Mouse (Mus musculus) forebrain, embryonic 16.5 days (tissue): Measurements from ENCODE around the gene Metap1d. TPM values are rescaled to one million over a fixed set of nuclear protein-coding genes. Genes with fewer than 3 reads are reported as not detected.

Experiments used
- ATAC-seq: fragments of 200-750 bp; cut with Nextera tagmentation; 2 replicates; pipeline ENCODE4 v1.8.0; 2017; ENCODE audit warnings: mild to moderate bottlenecking, moderate library complexity
- H3K27ac ChIP-seq: fragments of 300-500 bp; sonication (generic); 2 replicates; pipeline ENCODE4 v1.5.1; 2014; ENCODE audit warnings: low read length, control low read depth
- H3K27me3 ChIP-seq: fragments of 300-500 bp; sonication (generic); replicated peaks from 2 replicates; pipeline ENCODE4 v1.6.1; 2014; ENCODE audit warnings: low read length; ENCODE audit not compliant: control insufficient read depth, insufficient read depth
- H3K36me3 ChIP-seq: fragments of 300-500 bp; sonication (generic); 2 replicates; pipeline ENCODE4 v1.6.1; 2014; ENCODE audit not compliant: control insufficient read depth, insufficient read depth
- H3K4me1 ChIP-seq: fragments of 300-500 bp; sonication (generic); replicated peaks from 2 replicates; pipeline ENCODE4 v1.6.1; 2014; ENCODE audit warnings: low read length; ENCODE audit not compliant: control insufficient read depth, insufficient read depth
- H3K4me2 ChIP-seq: fragments of 300-500 bp; sonication (generic); 2 replicates; pipeline ENCODE4 v1.6.1; 2014; ENCODE audit warnings: mild to moderate bottlenecking, low read length, control low read depth
- H3K4me3 ChIP-seq: fragments of 300-500 bp; sonication (generic); replicated peaks from 2 replicates; pipeline ENCODE4 v1.5.1; 2014; ENCODE audit warnings: mild to moderate bottlenecking, low read length, control low read depth
- H3K9ac ChIP-seq: fragments of 300-500 bp; sonication (generic); replicated peaks from 2 replicates; pipeline ENCODE4 v1.6.1; 2014; ENCODE audit warnings: low read depth, low read length, control low read depth
- H3K9me3 ChIP-seq: fragments of 300-500 bp; sonication (generic); 2 replicates; pipeline ENCODE4 v1.6.1; 2016; ENCODE audit warnings: low read length; ENCODE audit not compliant: control insufficient read depth
- WGBS: fragments of 180-500 bp; shearing (Covaris S2); extraction: QIAGEN DNeasy Blood & Tissue Kit; methylation state at CpG from one replicate; pipeline ENCODE4 v1.1.7; 2014; 5-methylcytosine and 5-hydroxymethylcytosine counted together
- polyA plus RNA-seq: library from polyadenylated mRNA; unstranded; fragments of >200 nt; fragmentation: Nextera tagmentation; extraction: Ambion mirVana; gene quantifications from 2 replicates; pipeline ENCODE4 v1.2.1, GENCODE M21; 2015

Gene Metap1d
- polyA plus RNA-seq, result 42.0 and 46.3 TPM in 2 replicates

DNA sequence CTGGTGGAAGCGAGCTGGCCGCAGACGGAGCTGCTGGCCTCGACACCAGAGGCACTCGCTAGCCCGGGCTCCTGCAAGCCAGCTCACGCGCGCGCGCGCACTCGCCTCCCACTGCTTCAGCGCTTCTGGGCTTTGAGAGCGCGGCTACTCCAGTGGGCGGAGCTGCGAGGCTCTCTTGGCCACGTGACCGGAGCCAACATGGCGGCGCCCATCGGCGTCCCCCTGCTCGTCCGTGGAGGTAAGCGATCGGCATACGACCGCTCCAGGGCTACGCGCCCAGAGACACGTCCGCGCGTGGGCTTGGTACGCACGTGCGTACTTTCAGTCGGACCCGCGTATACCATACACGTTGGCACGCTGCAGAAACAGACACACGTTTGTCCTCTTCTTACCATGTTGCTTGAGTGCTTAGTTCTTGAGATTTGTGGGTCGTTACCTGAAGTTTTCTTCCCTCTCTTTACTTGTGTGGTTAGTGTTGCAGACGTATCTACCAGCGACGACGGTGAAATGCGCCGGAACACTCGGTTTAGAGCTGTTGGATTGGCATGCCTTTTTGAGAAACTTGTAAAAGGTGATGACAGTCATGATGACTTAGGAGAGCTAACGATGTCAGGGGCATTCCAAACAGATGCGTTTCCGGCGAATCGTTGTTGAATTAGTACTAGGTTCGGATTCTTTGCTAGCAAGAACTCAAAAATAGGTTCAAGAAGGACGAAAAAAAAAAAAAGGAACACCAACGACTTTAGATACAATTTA, at the start of gene Metap1d:
Gene Metap1d, plus strand, starts transcription at position 116 of the 756 bp plus-strand sequence.
- Histone ChIP-seq H3K9me3 (no peaks in the 10 kb centered on the region), H3K4me3 (peak within 1 kb of the TSS; percentile 82), H3K27ac (peak within 1 kb of the TSS; percentile 81), H3K4me2 (peak within 1 kb of the TSS; percentile 82), H3K4me1 (peaks cover 10% of the 10 kb centered on the region), H3K36me3 (no peaks in the 10 kb centered on the region), H3K27me3 (0 out of 2 replicates have a peak, but pooled peaks cover 2% of the 10 kb centered on the region), H3K9ac (peak within 1 kb of the TSS; percentile 75)
- peak; percentile 96 for ATAC-seq
- WGBS, result under 1% methylated on average over 61 of the region's 61 CpGs

DNA sequence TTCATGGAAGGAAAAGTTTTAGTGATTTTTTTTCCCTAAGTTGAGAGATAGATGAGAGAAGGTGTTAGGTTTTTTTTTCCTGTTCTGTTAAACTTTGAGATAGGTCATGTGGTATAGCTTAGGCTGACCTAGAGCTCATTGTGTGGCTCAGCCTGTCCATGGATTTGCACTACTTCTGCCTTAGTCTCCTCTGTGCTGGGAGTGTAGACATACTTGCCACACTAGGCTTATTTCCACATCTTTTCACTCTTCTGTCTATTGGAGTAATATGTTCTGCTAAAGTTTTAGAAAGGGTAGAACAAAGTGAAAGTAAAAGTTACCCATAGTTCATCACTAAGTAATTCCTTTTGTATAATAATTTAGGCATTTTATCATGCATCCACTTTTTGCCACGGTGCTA, 47.5 kb upstream of the Metap1d start:
- Histone ChIP-seq H3K9ac (no peak overlapping the region), H3K4me2 (no peak overlapping the region), H3K9me3 (no peaks in the 10 kb centered on the region), H3K36me3 (no peaks in the 10 kb centered on the region), H3K4me1 (no peaks in the 10 kb centered on the region), H3K27me3 (no peaks in the 10 kb centered on the region), H3K4me3 (no peak overlapping the region), H3K27ac (no peak overlapping the region)
- 96% methylated on average over 1 of the region's 1 CpGs for WGBS
- ATAC-seq, result no peak

DNA sequence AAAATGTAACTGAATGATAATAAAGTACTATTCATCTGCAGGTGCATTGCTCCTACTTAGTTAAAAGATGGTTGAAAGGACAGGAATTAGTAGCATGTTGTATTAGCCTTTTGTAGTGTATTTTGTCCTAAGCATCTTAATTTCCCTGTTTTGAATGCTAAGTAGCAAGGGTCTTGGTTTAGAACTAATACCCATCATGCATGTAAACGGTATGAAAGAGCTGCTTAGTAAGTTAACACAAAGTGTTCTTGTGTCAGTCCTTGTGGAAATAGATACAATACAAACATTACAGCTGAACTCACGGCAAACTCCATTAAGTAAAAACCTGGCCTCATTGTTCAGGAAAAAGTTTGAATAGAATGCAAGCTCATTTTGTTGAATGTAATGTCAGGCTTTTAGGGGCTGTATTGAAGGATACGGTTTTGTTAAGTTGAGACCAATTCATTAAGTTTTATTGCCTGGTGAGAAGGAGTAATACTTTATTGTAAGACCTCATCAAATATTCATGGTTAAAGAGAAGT, 34.3 kb upstream of the Metap1d start:
- Histone ChIP-seq H3K36me3 (peaks cover 2% of the 10 kb centered on the region; the same call in 1 of the 2 replicates), H3K27ac (no peak overlapping the region), H3K9me3 (no peaks in the 10 kb centered on the region), H3K4me1 (peaks cover 7% of the 10 kb centered on the region; the same call in 1 of the 2 replicates), H3K4me2 (no peak overlapping the region), H3K27me3 (no peaks in the 10 kb centered on the region), H3K4me3 (no peak overlapping the region), H3K9ac (no peak overlapping the region)
- WGBS, result 6% methylated on average over 3 of the region's 3 CpGs
- ATAC-seq, result peak; percentile 53

DNA sequence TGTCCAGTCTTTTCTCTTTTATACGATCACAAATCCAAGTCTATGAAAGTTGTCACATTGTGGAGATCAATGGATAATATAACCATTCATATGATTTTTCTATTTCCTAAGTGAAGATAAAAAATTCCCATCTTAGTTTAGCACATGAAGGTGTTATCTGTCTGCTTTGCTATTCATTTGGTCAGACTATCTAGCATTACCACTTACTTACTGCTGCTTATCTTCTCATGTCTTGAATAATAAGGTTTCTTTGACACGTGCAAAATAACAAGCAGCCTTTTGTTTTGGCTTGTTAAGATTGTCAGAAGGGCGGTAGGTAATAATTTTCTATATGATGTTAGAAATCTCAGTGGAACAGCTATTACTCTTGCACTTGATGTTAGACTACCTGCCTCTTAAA, 33.7 kb upstream of the Metap1d start:
- Histone ChIP-seq H3K27ac (no peak overlapping the region), H3K4me3 (no peak overlapping the region), H3K9ac (no peak overlapping the region), H3K4me1 (peaks cover 7% of the 10 kb centered on the region; the same call in 1 of the 2 replicates), H3K27me3 (no peaks in the 10 kb centered on the region), H3K36me3 (peaks cover 2% of the 10 kb centered on the region; the same call in 1 of the 2 replicates), H3K4me2 (no peak overlapping the region), H3K9me3 (no peaks in the 10 kb centered on the region)
- whole genome bisulfite sequencing, result 17% methylated on average over 3 of the region's 3 CpGs
- no peak for ATAC-seq

DNA sequence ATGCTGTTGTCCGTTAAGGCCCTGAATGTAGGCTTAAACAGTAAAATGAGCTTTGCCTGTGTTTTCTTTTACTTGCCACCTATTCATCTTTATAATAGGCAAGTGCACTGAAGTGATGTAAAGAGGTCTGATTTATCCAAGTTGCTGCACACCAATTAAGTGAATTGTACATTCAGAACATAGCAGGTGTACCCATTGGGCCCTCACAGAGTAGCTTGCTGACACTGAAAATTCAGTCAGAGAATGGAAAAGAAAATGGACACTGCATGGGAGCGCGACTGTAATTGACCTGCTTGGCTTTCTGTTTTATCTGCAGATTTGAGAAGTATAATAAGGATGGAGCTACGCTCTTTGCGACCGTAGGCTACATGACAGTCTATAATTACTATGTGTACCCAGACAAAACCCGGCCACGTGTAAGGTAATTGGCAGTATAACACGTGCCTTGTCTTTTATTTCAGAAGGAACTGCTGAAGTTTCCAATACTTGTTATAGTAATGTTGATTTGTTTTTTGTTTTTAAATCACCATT, 32.1 kb upstream of the Metap1d start:
- peak; percentile 84 for ATAC-seq
- H3K9ac ChIP-seq, result no peak overlapping the region

DNA sequence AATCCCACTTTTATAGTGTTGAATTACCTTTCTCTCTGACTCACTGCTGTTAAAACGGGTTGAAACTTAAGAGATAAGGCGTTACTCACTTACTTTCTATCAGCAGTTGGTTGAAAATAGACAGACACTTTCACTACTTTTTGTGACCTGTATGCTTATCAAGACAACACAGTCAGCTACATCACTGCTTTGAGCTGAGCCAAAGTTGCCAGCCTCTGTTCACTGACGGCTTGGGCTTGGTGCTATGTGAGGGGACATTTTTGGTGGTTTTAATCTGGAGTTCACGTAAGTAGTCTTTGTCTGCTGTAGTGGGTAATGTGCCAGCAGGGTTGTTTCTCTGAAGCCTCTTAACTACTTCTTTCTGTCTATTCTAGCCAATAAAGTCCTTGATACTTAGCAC, 28.5 kb upstream of the Metap1d start:
- 43% methylated on average over 4 of the region's 4 CpGs for WGBS
- 0 out of 2 replicates have a peak overlapping the region, but pooled peaks have one; percentile 12 for H3K27ac ChIP-seq

More for the DNA sequence above, 32.1 kb upstream of the Metap1d start:
- Histone ChIP-seq H3K4me2 (no peak overlapping the region), H3K4me1 (peaks cover 9% of the 10 kb centered on the region; the same call in 1 of the 2 replicates), H3K9me3 (no peaks in the 10 kb centered on the region), H3K27ac (peak overlapping the region; percentile 37; the same call in 1 of the 2 replicates), H3K36me3 (peaks cover 2% of the 10 kb centered on the region; the same call in 1 of the 2 replicates), H3K4me3 (no peak overlapping the region), H3K27me3 (no peaks in the 10 kb centered on the region)
- 15% methylated on average over 9 of the region's 9 CpGs for WGBS

DNA sequence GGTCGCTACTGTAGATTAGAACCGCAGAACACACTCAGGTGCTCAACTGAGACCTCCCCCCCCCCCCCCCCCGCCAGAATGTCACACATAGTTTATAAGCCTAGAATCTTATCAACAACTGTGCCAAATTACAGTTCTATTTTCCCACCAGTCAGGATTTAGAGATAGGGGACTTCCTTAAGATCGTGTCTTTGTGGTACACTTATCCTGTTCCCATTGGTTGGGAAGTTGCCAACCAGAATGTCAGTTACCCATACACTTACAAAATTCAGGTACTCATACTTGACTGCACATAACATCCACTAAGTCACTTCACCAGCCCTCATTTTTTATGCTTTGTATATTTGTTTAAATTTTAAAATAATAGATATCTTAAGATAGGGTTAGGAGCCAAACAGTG, 17.6 kb upstream of the Metap1d start:
- Histone ChIP-seq H3K27me3 (no peaks in the 10 kb centered on the region), H3K4me2 (no peak overlapping the region), H3K4me1 (no peaks in the 10 kb centered on the region), H3K9me3 (no peaks in the 10 kb centered on the region), H3K36me3 (peaks cover 12% of the 10 kb centered on the region), H3K27ac (no peak overlapping the region), H3K9ac (no peak overlapping the region), H3K4me3 (no peak overlapping the region)
- ATAC-seq, result no peak
- WGBS, result 85% methylated on average over 4 of the region's 4 CpGs

More for the DNA sequence above, 28.5 kb upstream of the Metap1d start:
- H3K4me3 ChIP-seq, result no peak overlapping the region
- no peaks in the 10 kb centered on the region for H3K27me3 ChIP-seq
- no peak for ATAC-seq
- peaks cover 2% of the 10 kb centered on the region; the same call in 1 of the 2 replicates for H3K36me3 ChIP-seq
- H3K4me2 ChIP-seq, result no peak overlapping the region
- H3K9me3 ChIP-seq, result no peaks in the 10 kb centered on the region
- no peak overlapping the region for H3K9ac ChIP-seq
- H3K4me1 ChIP-seq, result peaks cover 9% of the 10 kb centered on the region; the same call in 1 of the 2 replicates

DNA sequence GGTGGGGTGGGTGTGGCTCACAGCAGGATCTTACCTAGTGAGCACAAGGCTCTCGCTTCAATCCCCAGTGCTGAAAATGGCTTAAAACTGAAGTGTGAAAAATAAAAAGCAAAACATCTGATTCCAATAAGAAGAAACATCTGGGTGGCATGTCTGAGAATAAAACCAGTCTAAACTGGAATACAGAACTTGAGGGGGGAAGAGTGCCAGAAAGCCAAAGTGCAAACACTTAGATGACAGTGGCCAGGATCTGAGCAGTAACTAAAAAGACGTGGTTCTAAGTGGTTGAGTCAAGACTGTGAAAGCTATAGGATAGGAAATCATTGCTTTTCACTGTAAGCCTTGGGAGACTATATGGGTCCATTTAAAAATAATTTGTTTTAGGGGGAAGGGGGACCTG, 9.7 kb upstream of the Metap1d start:
- Histone ChIP-seq H3K4me2 (no peak overlapping the region), H3K9me3 (no peaks in the 10 kb centered on the region), H3K36me3 (peaks cover 7% of the 10 kb centered on the region; the same call in 1 of the 2 replicates), H3K27me3 (no peaks in the 10 kb centered on the region), H3K9ac (no peak overlapping the region), H3K4me3 (no peak overlapping the region), H3K4me1 (peaks cover 6% of the 10 kb centered on the region; the same call in 1 of the 2 replicates), H3K27ac (no peak overlapping the region)
- ATAC-seq, result no peak
- 41% methylated on average over 2 of the region's 2 CpGs for WGBS

DNA sequence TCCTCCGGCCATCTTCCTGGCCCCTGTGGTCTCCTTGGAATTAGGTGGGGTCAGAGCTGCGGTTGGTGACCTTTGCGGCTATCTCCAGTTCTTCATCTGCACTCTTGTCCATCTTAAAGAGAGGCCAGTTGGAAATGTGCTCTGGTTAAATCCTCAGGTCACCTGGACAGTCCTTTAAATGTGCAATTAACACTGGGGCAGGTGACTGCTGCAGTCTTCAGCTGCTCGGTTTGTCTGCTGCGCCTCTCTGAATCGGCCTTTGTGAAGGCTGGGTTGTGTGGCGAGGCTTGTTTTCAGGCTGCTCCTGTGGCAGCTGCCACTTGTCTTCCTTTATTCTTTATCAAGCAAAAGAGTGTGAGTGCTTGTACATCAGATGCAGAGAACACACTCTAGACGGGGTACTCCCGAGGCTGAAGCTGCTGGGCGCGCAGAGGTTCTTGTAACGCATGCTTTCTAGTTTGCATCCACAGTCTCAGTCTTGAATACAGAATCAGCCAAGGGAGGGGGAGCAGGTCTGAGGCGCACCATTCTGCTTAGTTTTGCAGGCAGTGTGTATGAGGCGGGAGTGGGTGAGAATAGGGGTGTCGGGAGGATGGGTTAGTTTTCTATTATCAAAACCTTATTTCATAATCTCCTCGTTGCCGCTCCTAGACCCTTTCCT, 7.4 kb upstream of the Metap1d start:
- ATAC-seq, result peak; percentile 73
- no peaks in the 10 kb centered on the region for H3K9me3 ChIP-seq
- H3K27me3 ChIP-seq, result no peaks in the 10 kb centered on the region
- peak overlapping the region; percentile 76 for H3K27ac ChIP-seq
- H3K4me3 ChIP-seq, result peak overlapping the region; percentile 15; the same call in 1 of the 2 replicates
- H3K36me3 ChIP-seq, result peaks cover 3% of the 10 kb centered on the region; the same call in 1 of the 2 replicates
- H3K4me2 ChIP-seq, result peak overlapping the region; percentile 40
- H3K4me1 ChIP-seq, result peaks cover 6% of the 10 kb centered on the region; the same call in 1 of the 2 replicates
- peak overlapping the region; percentile 30; the same call in 1 of the 2 replicates for H3K9ac ChIP-seq
- WGBS, result 18% methylated on average over 17 of the region's 17 CpGs
